Mouse (Mus musculus) spleen, postnatal 36 days (tissue): ENCODE results near the gene Rab3ip.

Source experiments
- DNase-seq, 2 experiments: peaks; one replicate each; pipeline ENCODE4 v3.0.0; 2022; ENCODE audit warnings: low spot score in 2 of 2, mixed read lengths in 1 of 2

Rab3ip gene

DNA sequence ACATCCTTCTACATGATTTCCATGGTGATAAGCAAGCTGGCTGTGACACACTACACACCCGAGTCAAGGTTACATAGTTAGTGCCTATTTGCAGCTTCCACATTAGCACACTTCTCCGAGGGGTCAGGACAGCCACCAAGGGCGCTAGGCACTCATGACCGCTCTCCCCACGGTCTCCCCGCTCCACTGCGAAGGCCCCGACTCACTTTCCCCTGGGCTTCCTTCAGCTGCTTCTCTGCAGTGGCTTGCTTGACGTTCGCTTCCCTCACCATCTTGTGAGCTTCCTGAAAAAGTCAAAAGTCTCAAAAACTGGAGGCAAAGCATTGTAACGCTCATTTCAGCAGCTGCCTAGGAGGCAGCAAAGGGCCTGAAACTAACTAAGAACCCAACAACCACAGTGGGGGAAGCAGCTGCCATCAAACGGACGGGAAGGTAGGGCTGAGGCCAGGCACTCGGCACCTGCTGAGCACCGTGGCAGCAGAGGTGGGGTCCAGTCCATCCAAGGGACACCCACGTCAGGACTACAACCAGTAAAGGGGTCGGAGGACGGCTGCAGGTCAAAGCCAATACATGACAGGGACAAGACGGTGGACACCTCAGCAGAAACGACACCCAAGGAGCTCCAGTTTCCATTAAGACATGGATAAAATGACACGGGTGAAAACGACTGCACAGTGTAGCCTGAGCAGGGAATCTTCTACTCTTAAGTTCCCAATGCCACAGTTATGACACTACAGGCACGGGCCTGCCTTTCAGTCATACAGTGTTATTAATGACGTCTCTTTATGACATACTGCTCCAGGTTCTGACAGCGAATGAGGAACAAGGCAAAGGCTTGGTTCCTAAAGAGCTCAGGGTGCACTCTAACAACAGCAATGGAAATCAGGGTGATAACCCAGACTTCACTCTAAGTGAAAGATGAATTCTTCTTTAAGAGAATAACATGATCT is 30.9 kb downstream of the Rab3ip start:
- no peak for DNase-seq

DNA sequence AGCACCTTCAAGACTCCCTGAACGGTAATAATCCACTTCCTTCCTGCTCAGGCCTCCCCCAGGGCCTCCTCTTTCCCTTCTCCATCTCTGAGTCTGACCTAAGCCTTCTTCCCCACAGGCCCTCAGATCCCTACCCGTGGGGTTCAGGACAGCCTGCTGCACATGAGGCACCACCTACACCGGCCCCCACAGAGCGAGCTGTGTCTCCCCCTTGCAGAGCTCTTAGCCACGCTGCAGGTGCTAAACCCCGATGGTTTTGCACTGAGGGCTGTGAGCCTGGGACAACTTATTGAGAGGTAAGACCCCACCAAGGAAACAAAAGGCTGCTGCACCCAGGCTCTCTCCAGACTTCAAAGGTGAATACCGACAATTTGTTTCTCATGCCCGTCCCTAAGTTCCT is 34.0 kb downstream of the Rab3ip start:
- no peak for DNase-seq

DNA sequence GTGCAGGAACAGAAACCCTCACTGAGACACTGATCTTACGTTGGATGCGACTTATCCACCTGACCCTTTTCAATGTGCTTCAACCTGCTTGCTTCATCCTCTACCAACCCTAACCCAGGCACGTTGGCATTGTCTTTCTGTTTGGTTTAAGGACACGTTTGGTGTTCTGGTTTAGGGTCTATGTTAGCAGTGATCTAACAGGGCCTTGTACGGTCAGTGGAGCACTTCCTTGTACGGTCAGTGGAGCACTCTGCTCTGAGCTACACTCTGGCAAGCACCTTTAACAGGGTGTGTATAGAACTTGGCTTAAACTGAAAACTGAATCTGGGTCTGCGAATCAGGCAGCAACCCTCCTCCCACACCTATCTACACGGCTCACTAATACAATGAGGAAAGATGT is 35.3 kb downstream of the Rab3ip start:
- no peak for DNase-seq

DNA sequence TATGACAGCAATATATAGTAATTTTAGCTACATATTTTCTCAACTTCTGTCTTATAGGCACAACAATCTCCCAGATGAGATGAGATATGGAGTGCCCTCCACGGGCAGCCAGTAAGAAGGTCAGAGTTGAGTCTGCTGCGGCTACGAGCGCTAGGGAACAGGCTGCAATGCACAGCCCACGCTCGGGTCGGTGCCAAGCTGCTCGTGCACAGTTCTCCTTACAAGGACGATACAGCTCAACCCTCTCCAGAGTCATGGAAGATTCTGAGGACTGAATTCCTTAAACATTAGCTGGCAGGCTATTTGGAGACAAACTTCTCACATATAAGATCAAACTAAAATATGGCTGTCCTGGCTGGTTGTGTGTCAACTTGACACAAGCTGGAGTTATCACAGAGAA is 36.0 kb downstream of the Rab3ip start:
- no peak for DNase-seq

DNA sequence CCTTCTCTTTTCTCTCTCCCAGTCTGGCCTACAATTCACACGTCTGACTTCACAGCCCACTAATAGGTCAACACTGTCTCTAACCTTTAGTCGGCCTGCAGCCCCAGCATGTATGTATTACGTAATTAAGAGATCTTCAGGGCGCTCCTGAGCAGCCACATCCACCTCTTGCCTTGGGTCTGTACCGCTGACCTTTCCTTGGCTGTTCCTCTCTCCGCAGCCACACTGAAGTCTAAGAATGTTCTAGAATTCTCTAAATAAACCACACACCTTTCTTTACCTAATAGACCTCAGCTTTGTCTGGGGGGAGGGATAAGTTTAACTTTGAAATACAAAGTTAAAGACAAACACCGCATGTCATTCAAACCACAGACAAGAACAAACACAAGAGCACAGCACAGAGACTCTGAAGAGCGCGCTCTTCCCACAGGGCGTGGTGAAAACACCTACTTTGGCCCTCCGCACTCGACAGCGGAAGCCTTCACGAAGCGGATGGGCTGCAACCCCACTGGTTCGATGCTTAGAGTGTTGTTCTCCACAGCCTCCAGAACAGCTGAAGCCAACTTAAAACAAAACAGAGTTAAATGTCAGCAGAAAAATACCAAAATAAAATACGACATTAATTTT is 36.8 kb downstream of the Rab3ip start:
- DNase-seq: peak; percentile 36 to 38

DNA sequence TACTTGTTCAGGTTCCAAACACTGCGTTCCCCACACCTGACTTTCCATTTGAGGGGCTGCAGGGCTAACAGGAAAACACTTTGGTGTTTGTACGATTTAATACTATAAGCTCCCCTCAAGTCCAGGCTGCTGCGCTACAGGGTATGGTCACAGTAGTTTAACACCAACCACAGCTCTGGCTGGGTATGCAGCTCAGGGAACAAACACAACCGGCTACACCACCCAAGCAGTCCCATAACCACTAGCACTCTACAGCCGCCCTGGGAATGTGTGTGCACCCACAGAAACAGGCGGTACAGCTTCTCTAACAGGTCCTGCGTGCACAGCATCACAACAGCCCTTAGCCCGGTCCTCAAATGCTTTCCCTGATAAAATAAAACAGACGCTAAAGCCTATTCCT is 37.7 kb downstream of the Rab3ip start:
- no peak for DNase-seq

DNA sequence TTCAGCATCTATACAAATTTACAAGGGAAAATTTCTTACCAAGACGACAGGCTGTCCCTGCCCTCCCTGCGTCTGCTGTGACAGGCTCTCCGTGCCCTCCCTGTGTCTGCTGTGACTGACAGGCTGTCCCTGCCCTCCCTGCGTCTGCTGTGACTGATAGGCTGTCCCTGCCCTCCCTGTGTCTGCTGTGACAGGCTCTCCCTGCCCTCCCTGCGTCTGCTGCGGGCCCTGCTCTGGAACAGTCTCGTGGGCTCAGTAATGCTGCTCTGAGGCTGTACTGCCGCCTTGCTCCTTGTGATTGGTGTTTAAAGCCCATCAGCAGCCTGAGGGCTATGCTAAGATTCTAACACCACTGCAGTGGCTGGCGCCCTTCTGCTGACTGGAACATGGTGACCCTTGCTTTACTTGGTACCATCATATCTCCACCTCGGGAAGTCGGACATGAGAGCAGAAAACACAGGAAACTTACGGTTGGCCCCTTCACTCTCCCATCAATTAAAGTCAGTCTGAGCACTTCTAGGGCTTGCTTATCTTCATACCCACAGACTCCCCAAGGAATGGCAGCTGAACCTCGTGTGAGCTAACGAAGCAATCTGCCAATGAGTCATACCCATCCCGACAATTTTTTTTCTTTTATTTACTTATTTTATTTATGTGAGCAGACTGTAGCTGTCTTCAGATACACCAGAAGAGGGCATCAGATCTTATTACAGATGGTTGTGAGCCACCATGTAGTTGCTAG is 41.5 kb downstream of the Rab3ip start:
- no peak for DNase-seq

DNA sequence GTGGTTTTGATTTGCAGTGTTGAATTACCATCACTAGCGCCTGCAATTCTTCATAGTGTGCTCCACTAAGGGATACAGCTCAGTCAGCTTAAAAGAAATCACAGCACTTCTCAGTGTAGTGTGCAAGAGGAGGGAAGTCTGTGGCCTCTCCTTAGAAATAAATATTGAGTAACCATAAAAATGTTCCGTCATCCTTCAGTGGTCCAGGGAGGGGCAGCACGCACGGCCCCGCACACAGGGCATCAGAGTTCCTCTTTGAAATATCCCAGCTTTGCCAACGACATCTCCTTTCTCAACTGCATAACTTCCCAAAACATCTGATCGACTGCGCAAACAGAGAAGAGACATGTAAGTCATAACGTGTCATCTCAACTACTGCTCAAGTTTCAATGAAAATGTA is 43.8 kb downstream of the Rab3ip start:
- no peak for DNase-seq

DNA sequence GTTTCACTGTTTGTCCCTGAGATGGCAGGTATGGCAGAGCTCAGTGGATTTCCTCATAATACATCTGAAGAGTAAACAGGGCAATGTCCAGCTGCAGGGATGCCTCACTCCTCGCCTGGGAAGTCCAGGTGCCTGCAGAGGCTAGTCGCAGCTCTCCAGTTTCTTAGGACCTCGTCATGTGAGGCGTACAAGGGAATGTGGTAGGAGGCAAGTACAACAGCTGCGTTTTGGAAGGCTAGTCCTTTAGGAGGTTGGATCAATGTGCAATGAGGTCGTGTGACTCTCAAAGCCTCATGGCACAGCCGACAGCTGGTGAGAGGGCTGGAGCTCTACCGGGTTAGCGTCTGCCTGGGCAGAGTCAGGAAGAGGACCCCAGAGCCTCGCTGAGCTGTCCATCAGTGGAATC is 46.1 kb downstream of the Rab3ip start:
- no peak for DNase-seq

DNA sequence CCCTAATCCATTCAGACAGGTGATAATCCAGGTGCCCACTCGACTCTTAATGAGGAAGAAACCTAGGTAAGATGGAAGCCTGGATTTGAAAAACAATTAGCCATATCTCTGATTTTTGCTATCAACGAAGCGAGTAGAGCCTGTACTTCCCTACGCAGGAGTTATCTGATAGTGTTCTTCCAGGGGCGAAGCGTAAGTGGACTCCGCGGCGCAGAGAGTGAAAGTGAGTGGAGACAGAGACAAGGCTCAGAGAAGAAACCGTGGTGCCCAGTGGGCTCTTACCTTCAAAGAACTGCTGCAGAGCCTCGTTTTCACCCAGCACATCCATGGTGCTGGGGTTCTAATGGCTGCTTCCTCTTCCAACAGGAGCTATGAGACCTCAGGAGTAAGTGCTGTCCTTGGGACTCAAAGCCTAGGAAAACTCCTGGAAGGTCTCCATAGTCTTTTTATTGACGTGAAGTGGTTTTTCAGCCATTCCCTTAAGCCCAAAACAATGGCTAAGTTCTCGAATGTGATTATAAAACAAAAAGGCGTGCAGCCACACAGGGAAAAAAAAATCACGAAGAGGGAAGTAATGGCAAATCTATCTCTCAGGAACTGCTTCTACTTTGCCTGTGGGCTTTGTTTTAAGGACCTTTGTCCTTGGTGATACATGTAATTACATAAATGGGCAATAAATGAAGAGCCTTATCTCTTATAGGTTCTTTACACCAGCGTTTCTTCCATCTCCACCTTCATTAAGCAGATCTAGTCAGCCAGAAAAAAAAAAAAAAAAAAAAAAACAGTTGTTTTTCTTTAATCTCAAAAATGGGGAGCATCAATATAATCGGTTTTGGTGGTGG is 54.0 kb downstream of the Rab3ip start, which contains the start of gene Myrfl:
Gene Myrfl, minus strand, starts transcription at position 584 of the 842 bp plus-strand sequence.
- no peak for DNase-seq

DNA sequence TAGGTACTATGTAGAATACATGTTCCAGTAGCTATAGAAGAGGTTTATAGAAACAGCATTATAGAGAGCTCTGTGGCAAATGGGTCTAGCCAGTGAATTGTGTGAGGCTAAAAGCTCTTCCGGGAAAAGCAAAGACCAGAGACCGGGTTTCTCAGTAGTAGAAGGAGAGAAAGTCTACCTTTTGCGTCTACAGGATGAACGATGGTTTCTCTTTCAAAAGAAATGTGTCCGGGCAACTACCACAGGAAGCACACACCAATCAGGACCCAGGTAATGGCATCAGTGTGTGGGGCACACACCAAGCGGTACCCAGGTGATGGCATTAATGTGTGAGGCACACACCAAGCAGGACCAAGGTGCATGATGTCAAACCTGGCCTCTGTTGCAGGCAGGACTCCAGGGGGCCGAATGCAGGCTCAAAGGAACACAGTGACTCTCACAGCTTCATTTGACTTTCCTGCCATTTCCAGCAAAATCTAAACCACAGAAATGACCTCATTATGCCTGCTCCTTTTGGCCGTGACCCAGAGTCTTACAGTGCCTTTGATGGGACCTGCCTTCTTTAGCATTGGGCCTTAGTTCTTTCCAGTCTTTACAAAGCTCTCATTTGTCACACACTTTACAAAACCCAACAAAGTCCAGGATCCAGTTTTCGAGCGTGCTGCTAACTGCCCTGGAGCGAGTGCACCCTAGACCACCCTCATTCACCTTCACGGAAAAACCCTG is 55.3 kb downstream of the Rab3ip start:
- DNase-seq: no peak

DNA sequence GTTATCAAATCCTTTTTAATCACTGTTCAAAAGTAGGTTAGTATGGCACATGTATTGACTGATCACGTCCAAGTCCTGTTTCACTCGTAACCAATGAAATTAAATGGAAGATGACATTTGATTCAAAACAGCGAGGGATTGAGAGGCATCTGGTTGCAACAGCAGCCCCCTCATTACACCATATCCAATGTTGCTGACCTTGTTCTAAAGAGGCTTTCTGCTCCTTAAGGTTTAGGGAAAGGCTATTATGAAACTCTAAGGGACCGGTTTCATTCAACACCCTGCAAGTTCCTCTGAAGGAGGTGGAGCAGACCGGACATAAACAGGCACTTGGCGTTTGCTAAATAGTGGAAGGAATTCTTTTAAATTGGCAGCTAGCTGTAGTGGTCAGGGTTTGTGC is 56.0 kb downstream of the Rab3ip start:
- no peak for DNase-seq

DNA sequence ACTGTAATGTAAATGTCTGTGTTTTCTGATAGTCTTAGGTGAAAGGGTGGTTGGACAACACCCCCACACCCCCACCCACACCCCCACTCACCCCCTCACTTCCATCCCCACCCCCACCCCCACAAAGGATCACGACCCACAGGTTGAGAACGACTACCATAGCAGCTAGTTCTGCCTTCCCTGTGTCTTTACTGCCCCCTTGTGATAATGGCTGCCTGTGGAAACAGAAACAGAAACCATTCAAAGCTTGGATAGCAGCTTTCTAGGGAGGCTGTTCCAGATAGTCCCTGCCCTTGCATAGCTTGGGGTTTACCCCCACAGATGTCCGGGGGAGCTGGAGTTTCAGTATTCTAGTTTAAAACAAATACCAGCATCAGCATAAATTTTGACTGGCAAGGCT is 56.8 kb downstream of the Rab3ip start:
- DNase-seq: peak; percentile 16 to 23

DNA sequence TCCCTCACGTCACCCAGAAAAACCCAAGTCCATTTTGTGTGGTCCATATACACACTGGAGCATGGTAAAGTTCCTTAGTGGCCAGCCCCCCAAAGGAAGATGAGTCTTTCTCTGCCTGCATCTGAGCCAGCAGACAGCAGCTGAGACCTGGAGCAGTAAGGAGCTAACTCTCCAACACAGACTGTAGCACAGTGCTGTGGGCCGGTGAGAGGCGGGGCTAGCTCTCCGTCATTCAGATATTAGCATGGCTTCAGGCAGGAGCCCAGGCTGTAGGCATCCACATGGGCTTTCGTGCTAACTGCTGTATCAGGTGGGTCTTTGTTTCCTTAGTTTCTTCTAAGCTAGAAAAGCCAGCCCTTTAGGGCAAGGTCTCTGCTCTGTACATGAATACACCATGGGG is 60.0 kb downstream of the Rab3ip start:
- DNase-seq: no peak

DNA sequence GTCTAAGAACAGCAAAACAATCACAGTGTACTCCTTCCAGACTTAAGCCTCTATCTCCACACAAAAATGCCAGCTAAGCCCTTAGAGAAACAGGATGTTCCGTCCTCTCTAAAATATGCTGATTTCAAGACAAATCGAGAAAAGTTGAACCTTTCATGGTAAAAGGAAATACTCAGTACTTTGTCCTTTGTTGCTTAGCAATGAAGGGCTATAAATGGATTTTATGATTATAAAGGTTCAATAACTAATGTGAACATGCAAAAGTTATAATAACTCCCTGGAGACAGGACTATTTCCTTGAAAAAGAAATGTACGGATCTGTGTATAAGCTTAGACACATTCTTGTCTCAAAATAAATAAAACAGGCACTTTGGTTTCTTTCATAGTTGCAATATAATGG is 66.0 kb downstream of the Rab3ip start:
- DNase-seq: no peak

DNA sequence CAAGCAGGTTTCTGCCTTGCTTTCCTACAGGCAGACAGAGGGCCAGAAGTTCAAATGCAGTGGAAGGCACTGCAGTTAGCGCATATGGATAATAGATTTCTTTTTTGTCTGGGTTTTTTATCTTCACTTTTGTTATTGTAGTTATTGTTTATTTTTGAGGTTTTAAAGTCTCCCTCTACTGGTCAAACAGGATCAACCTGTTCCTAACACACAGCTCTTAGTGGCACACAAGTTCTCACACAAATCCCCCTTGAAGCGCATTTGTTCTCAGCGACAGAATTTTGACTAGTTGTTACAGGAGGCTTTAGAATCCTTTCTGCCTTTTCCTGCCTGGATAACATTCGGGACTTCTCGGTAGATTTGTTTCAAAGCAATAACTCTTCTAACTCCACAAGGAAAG is 67.0 kb downstream of the Rab3ip start:
- no peak for DNase-seq

DNA sequence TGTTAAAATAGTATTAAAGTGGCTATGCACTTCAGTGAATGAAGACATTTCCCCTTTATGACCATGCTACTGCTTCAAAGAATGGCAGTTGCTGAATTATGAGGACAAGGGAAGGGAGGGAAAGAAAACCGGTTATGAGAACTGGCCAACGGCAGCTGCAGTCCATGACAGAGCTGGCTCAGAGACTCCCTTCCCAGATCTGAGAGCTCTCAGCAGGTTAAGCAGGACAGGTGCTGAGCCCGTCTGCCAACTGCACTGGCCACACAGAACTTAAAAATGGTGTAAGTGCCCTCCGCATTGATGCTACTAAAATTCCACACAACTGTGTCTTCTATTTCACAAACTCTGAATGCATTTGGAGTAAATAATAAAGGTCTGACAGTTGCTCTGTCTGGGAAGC is 73.1 kb downstream of the Rab3ip start:
- no peak for DNase-seq

DNA sequence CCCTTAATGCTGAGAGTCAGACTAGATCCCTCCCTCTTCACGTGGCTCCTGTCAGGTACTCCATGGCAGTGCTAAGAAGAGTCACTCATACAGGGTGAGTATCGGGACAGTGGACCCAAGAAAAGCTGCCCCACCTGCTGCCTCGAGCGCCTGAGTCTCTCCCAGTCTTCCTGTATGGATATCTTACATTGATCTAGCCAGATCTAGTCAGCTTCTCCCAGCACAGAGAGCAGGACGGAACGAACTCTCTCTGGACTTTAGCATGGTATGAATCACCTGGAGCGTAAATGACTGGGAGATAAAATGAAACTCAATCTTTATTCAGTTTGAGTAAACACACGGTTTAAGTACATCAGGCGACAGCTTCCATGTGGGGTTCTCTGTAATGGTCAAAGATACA is 76.1 kb downstream of the Rab3ip start:
- DNase-seq: no peak

DNA sequence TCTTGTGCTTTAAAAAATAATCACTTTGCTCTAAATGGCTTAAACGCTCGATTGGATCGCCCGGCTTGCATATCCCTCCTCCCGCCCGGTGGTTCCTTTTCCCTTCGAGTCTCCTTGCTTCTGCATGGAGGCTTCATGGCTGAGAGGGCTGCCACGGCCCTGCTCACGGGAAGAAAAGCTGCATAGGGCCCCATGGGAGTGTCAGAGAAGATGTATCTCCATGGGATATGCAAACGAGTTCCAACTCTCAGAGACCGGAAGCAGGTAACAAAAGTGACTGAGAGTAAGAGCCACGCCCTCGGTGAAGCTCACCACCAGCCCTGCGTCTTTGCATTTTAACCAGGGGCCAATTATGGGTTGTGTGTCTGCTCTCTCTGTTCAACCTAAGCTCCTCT is 78.6 kb downstream of the Rab3ip start:
- peak; percentile 4 to 21 for DNase-seq

DNA sequence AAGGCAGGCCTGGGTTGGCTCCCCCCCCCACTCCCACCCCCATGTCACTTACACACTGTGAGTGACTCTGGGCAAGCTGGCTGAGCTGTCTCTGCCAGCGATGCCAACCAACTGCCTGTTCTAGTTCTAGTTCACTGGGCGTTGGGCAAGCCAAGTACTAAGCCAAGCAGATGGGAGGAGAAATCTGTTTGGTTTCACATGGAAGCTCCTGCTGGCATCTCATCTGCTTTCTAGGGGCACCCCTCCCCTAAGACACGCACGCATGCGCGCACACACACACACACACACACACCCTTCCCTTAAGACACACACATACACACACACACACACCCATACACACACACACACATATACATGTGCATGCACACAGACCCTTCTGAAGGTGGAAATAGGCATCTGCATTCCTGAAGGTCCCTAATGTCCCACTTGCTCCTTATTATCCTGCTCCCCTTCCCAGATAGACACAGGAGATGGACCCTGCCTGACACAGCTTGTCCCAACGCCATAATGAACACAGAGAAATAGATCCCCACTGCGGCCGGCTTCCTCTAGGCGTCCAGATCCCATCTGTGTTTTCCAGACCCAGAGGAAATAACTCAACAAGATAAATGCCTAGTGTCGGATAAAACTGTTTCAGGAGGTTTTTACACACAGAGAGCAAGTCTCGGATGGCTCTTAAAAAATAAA is 79.1 kb downstream of the Rab3ip start:
- DNase-seq: no peak
